Mouse (Mus musculus) heart, embryonic 13.5 days (tissue): ENCODE measurements around the gene Tcp1. TPM values are rescaled to one million over a fixed set of nuclear protein-coding genes. Genes with fewer than 3 reads are reported as not detected.

Experiments used
- polyA plus RNA-seq: library from polyadenylated mRNA; unstranded; fragments of >200 nt; fragmentation: Nextera tagmentation; extraction: Ambion mirVana; gene quantifications from 2 replicates; pipeline ENCODE4 v1.2.1, GENCODE M21; 2015

The Tcp1 gene
- polyA plus RNA-seq, 1 experiment from 2014 or later = 315 TPM

Other genes with a start within 250 kb of the Tcp1 start
- 12.0 and 15.1 TPM in 2 replicates for gene Slc22a1, start 239.9 kb upstream of the Tcp1 start, polyA plus RNA-seq
- 142 and 143 TPM in 2 replicates for gene Igf2r, start 146.0 kb upstream of the Tcp1 start, polyA plus RNA-seq
- gene Mas1, start 47.6 kb upstream of the Tcp1 start, polyA plus RNA-seq = 0.25 and 0.31 TPM in 2 replicates
- gene Mrgprh, start 39.7 kb upstream of the Tcp1 start, polyA plus RNA-seq = 0.14 TPM in 1 of 2 replicates, not detected in the other
- 0.70 and 1.0 TPM in 2 replicates for gene Pnldc1, start 5.5 kb upstream of the Tcp1 start, polyA plus RNA-seq
- gene Mrpl18, start 644 bp downstream of the Tcp1 start, polyA plus RNA-seq = 166 and 194 TPM in 2 replicates
- 0.13 and 0.47 TPM in 2 replicates for gene Acat3, start 24.9 kb downstream of the Tcp1 start, polyA plus RNA-seq
- 48.9 and 50.9 TPM in 2 replicates for gene Acat2, start 45.0 kb downstream of the Tcp1 start, polyA plus RNA-seq
- 80.5 and 87.0 TPM in 2 replicates for gene Wtap, start 78.5 kb downstream of the Tcp1 start, polyA plus RNA-seq
- gene Sod2, start 91.1 kb downstream of the Tcp1 start, polyA plus RNA-seq = 305 and 354 TPM in 2 replicates
- gene Gpr31b, start 136.6 kb downstream of the Tcp1 start, polyA plus RNA-seq = 0.13 TPM in 1 of 2 replicates, not detected in the other
- 0.11 TPM in 1 of 2 replicates, not detected in the other for gene Tcp10b, start 145.4 kb downstream of the Tcp1 start, polyA plus RNA-seq
- not detected in 2 replicates for gene Unc93a, start 216.1 kb downstream of the Tcp1 start, polyA plus RNA-seq